Mouse (Mus musculus): ENCODE measurements around the gene Tada2a. TPM values are rescaled to one million over a fixed set of nuclear protein-coding genes. Genes with fewer than 3 reads are reported as not detected.

Gene Tada2a
- total RNA-seq, 2 experiments from 2014 or later: 0.58 to 6.1 TPM

Other genes starting within 250 kb of the Tada2a start
- gene Ddx52, start 187.5 kb downstream of the Tada2a start, total RNA-seq (2015; ENCODE audit: low replicate concordance): 9.6 and 13.8 TPM in 2 replicates
- gene Ddx52, start 187.5 kb downstream of the Tada2a start, total RNA-seq (2017; ENCODE audit: low replicate concordance): 17.6 and 19.3 TPM in 2 replicates
- gene Synrg, start 165.2 kb downstream of the Tada2a start, total RNA-seq (2015; ENCODE audit: low replicate concordance): 10.0 and 11.0 TPM in 2 replicates
- gene Synrg, start 165.2 kb downstream of the Tada2a start, total RNA-seq (2017; ENCODE audit: low replicate concordance): 6.1 and 8.9 TPM in 2 replicates
- not detected in 2 replicates for gene Dusp14, start 60.3 kb downstream of the Tada2a start, total RNA-seq (2015; ENCODE audit: low replicate concordance)
- gene Dusp14, start 60.3 kb downstream of the Tada2a start, total RNA-seq (2017; ENCODE audit: low replicate concordance): not detected in 2 replicates
- gene Acaca, start 72 bp upstream of the Tada2a start, total RNA-seq (2015; ENCODE audit: low replicate concordance): 5.2 and 7.1 TPM in 2 replicates
- gene Acaca, start 72 bp upstream of the Tada2a start, total RNA-seq (2017; ENCODE audit: low replicate concordance): 4.5 and 26.4 TPM in 2 replicates
- not detected in 2 replicates for gene Gm11437, start 37.9 kb upstream of the Tada2a start, total RNA-seq (2015; ENCODE audit: low replicate concordance)
- gene Gm11437, start 37.9 kb upstream of the Tada2a start, total RNA-seq (2017; ENCODE audit: low replicate concordance): not detected in 2 replicates